15 mouse cellular contexts compared by ENCODE assay signal in genomic region chr11:66426129-66426528, GRCm38 (mm10).
DNase-seq lines count a peak whose midpoint lies in the region.
"Had no signal": no experiment of that assay in that cellular context is flagged by ENCODE, and none has a peak within 500 bp of the region (broad histone marks: within the 10 kb centered on the region; RNA-seq: fewer than 3 reads in every experiment).

No protein-coding gene starts in this region.

- peak; percentile 33 for DNase-seq in layer of hippocampus, adult 9-11 months
- DNase-seq in layer of hippocampus, postnatal 36 days = no peak
- DNase-seq in right cerebral cortex, adult 18-20 months = peak; percentile 59
- no peak for DNase-seq in right cerebral cortex, postnatal 4 days
- peak; percentile 24 to 47 for DNase-seq in right cerebral cortex, postnatal 10 days (ENCODE audit: low spot score in 2 of 2)
- peak; percentile 73 for DNase-seq in telencephalon, adult 2 months (ENCODE audit: low read depth, low spot score)
- no peak for DNase-seq in cerebellum, postnatal 14 days
- no peak for DNase-seq in embryo, embryonic 11 days
- DNase-seq: adrenal gland, postnatal 14 days; cerebellum, adult 18-20 months; cerebellum, adult 9-11 months; gastrocnemius, postnatal 36 days; heart, adult 11 months; heart, postnatal 10 days; heart, postnatal 4 days had no signal

Comparison
In these comparisons a context has a peak if more than half of its experiments do, and no peak if none do; other contexts are left out.
1. DNase-seq: peak in layer of hippocampus, adult 9-11 months (single experiment), right cerebral cortex, adult 18-20 months (single experiment), right cerebral cortex, postnatal 10 days (2 of 2) and telencephalon, adult 2 months (single experiment); none in layer of hippocampus, postnatal 36 days (0 of 2), right cerebral cortex, postnatal 4 days (single experiment), cerebellum, postnatal 14 days (0 of 2) and embryo, embryonic 11 days (single experiment).